Mouse (Mus musculus): ENCODE data around the gene Vsx2. TPM values are rescaled to one million over a fixed set of nuclear protein-coding genes. Genes with fewer than 3 reads are reported as not detected.

Vsx2 gene
- polyA plus RNA-seq, 1 experiment from 2014 or later, result 4.8 TPM

GRCm38 (mm10) chr12:84570694-84571415, 1.3 kb downstream of the Vsx2 start:
- Histone ChIP-seq H3K4me2 (replicated peaks) (no peak overlapping the region), H3K4me1 (replicated peaks; ENCODE audit: control insufficient read depth, insufficient read depth, low read length) (no peaks in the 10 kb centered on the region), H3K9me3 (ENCODE audit: control insufficient read depth, low read length) (no peaks in the 10 kb centered on the region), H3K27ac (no peak overlapping the region), H3K4me3 (replicated peaks; ENCODE audit: low read length) (peak overlapping the region; percentile 16), H3K36me3 (replicated peaks; ENCODE audit: control insufficient read depth, insufficient read depth) (no peaks in the 10 kb centered on the region), H3K27me3 (ENCODE audit: control insufficient read depth, insufficient read depth, low read length) (peaks cover 90% of the 10 kb centered on the region), H3K9ac (no peak overlapping the region)
- no peak for DNase-seq (ENCODE audit: low spot score)
- WGBS, result 2% methylated on average over 34 of the region's 34 CpGs
- no peak for ATAC-seq (ENCODE audit: low FRiP score)

- H3K9me3 ChIP-seq (ENCODE audit: control insufficient read depth, low read length), result no peaks in the 10 kb centered on the region
- peak overlapping the region; percentile 15 for H3K4me3 ChIP-seq (replicated peaks; ENCODE audit: low read length)
- no peaks in the 10 kb centered on the region for H3K36me3 ChIP-seq (replicated peaks; ENCODE audit: control insufficient read depth, insufficient read depth)
- no peak for ATAC-seq (ENCODE audit: low FRiP score)
- WGBS, result 2% methylated on average over 43 of the region's 43 CpGs
- H3K27ac ChIP-seq, result no peak overlapping the region
- no peak overlapping the region for H3K9ac ChIP-seq
- no peak for DNase-seq (ENCODE audit: low spot score)
- H3K4me1 ChIP-seq (replicated peaks; ENCODE audit: control insufficient read depth, insufficient read depth, low read length), result no peaks in the 10 kb centered on the region
- H3K4me2 ChIP-seq (replicated peaks), result no peak overlapping the region
- H3K27me3 ChIP-seq (ENCODE audit: control insufficient read depth, insufficient read depth, low read length), result peaks cover 89% of the 10 kb centered on the region
Measured at GRCm38 (mm10) chr12:84571466-84572340, 2.1 kb downstream of the Vsx2 start.

GRCm38 (mm10) chr12:84572341-84572720, 2.8 kb downstream of the Vsx2 start:
- WGBS, result 1% methylated on average over 7 of the region's 7 CpGs
- no peak overlapping the region for H3K27ac ChIP-seq
- H3K9ac ChIP-seq, result no peak overlapping the region
- H3K4me2 ChIP-seq (replicated peaks), result 0 out of 2 replicates have a peak overlapping the region, but pooled peaks have one; percentile 4
- peak overlapping the region; percentile 15; the same call in 1 of the 2 replicates for H3K4me3 ChIP-seq (replicated peaks; ENCODE audit: low read length)
- H3K27me3 ChIP-seq (ENCODE audit: control insufficient read depth, insufficient read depth, low read length), result peaks cover 89% of the 10 kb centered on the region
- H3K9me3 ChIP-seq (ENCODE audit: control insufficient read depth, low read length), result no peaks in the 10 kb centered on the region
- ATAC-seq (ENCODE audit: low FRiP score) (no peak), DNase-seq (ENCODE audit: low spot score) (no peak)
- H3K36me3 ChIP-seq (replicated peaks; ENCODE audit: control insufficient read depth, insufficient read depth), result no peaks in the 10 kb centered on the region
- H3K4me1 ChIP-seq (replicated peaks; ENCODE audit: control insufficient read depth, insufficient read depth, low read length), result no peaks in the 10 kb centered on the region

- WGBS, result 17% methylated on average over 7 of the region's 7 CpGs
- Histone ChIP-seq H3K9me3 (ENCODE audit: control insufficient read depth, low read length) (no peaks in the 10 kb centered on the region), H3K4me1 (replicated peaks; ENCODE audit: control insufficient read depth, insufficient read depth, low read length) (no peaks in the 10 kb centered on the region), H3K27ac (no peak overlapping the region), H3K4me2 (replicated peaks) (0 out of 2 replicates have a peak overlapping the region, but pooled peaks have one; percentile 4), H3K27me3 (ENCODE audit: control insufficient read depth, insufficient read depth, low read length) (peaks cover 84% of the 10 kb centered on the region), H3K9ac (no peak overlapping the region), H3K36me3 (replicated peaks; ENCODE audit: control insufficient read depth, insufficient read depth) (no peaks in the 10 kb centered on the region), H3K4me3 (replicated peaks; ENCODE audit: low read length) (no peak overlapping the region)
- no peak for ATAC-seq (ENCODE audit: low FRiP score)
- DNase-seq (ENCODE audit: low spot score), result no peak
Measured at GRCm38 (mm10) chr12:84573094-84573493, 3.5 kb downstream of the Vsx2 start.

GRCm38 (mm10) chr12:84577768-84578439, 8.3 kb downstream of the Vsx2 start:
- WGBS, result 79% methylated on average over 11 of the region's 11 CpGs
- no peak overlapping the region for H3K4me3 ChIP-seq (replicated peaks; ENCODE audit: low read length)
- ATAC-seq (ENCODE audit: low FRiP score) (no peak), DNase-seq (ENCODE audit: low spot score) (no peak)
- H3K9ac ChIP-seq, result no peak overlapping the region
- H3K4me1 ChIP-seq (replicated peaks; ENCODE audit: control insufficient read depth, insufficient read depth, low read length), result no peaks in the 10 kb centered on the region
- no peak overlapping the region for H3K27ac ChIP-seq
- H3K36me3 ChIP-seq (replicated peaks; ENCODE audit: control insufficient read depth, insufficient read depth), result no peaks in the 10 kb centered on the region
- H3K4me2 ChIP-seq (replicated peaks), result no peak overlapping the region
- no peaks in the 10 kb centered on the region for H3K9me3 ChIP-seq (ENCODE audit: control insufficient read depth, low read length)
- peaks cover 44% of the 10 kb centered on the region for H3K27me3 ChIP-seq (ENCODE audit: control insufficient read depth, insufficient read depth, low read length)

- Histone ChIP-seq H3K4me2 (replicated peaks) (no peak overlapping the region), H3K27me3 (ENCODE audit: control insufficient read depth, insufficient read depth, low read length) (peaks cover 39% of the 10 kb centered on the region), H3K4me3 (replicated peaks; ENCODE audit: low read length) (no peak overlapping the region), H3K9ac (no peak overlapping the region), H3K9me3 (ENCODE audit: control insufficient read depth, low read length) (no peaks in the 10 kb centered on the region; the same call in 1 of the 2 replicates), H3K36me3 (replicated peaks; ENCODE audit: control insufficient read depth, insufficient read depth) (no peaks in the 10 kb centered on the region), H3K27ac (no peak overlapping the region), H3K4me1 (replicated peaks; ENCODE audit: control insufficient read depth, insufficient read depth, low read length) (no peaks in the 10 kb centered on the region)
- no peak for ATAC-seq (ENCODE audit: low FRiP score)
- DNase-seq (ENCODE audit: low spot score), result no peak
- 37% methylated on average over 5 of the region's 5 CpGs for WGBS
Measured at GRCm38 (mm10) chr12:84578440-84578770, 8.8 kb downstream of the Vsx2 start.

GRCm38 (mm10) chr12:84581285-84581684, 11.7 kb downstream of the Vsx2 start:
- Histone ChIP-seq H3K9ac (no peak overlapping the region), H3K36me3 (replicated peaks; ENCODE audit: control insufficient read depth, insufficient read depth) (no peaks in the 10 kb centered on the region), H3K27ac (no peak overlapping the region), H3K27me3 (ENCODE audit: control insufficient read depth, insufficient read depth, low read length) (peaks cover 19% of the 10 kb centered on the region), H3K4me3 (replicated peaks; ENCODE audit: low read length) (no peak overlapping the region), H3K4me1 (replicated peaks; ENCODE audit: control insufficient read depth, insufficient read depth, low read length) (no peaks in the 10 kb centered on the region), H3K4me2 (replicated peaks) (no peak overlapping the region), H3K9me3 (ENCODE audit: control insufficient read depth, low read length) (no peaks in the 10 kb centered on the region; the same call in 1 of the 2 replicates)
- WGBS, result 91% methylated on average over 2 of the region's 2 CpGs
- DNase-seq (ENCODE audit: low spot score), result no peak
- ATAC-seq (ENCODE audit: low FRiP score), result no peak

GRCm38 (mm10) chr12:84589825-84590761, 20.5 kb downstream of the Vsx2 start:
- Histone ChIP-seq H3K4me1 (replicated peaks; ENCODE audit: control insufficient read depth, insufficient read depth, low read length) (peaks cover 11% of the 10 kb centered on the region; the same call in 1 of the 2 replicates), H3K4me2 (replicated peaks) (peak overlapping the region; percentile 81), H3K9me3 (ENCODE audit: control insufficient read depth, low read length) (no peaks in the 10 kb centered on the region), H3K27me3 (ENCODE audit: control insufficient read depth, insufficient read depth, low read length) (peaks cover 6% of the 10 kb centered on the region; the same call in 1 of the 2 replicates), H3K36me3 (replicated peaks; ENCODE audit: control insufficient read depth, insufficient read depth) (no peaks in the 10 kb centered on the region), H3K9ac (peak overlapping the region; percentile 64), H3K4me3 (replicated peaks; ENCODE audit: low read length) (peak overlapping the region; percentile 43), H3K27ac (peak overlapping the region; percentile 72)
- WGBS, result under 1% methylated on average over 50 of the region's 54 CpGs
- ATAC-seq (ENCODE audit: low FRiP score) (peak; percentile 82), DNase-seq (ENCODE audit: low spot score) (peak; percentile 96)

Data from hindbrain, embryonic 14.5 days (tissue).